Comparison of ENCODE assay signal across 8 mouse cellular contexts in genomic region chr14:14012383-14013251, GRCm38 (mm10). TPM values are rescaled to one million over a fixed set of nuclear protein-coding genes. Genes with fewer than 3 reads are reported as not detected.
DNase-seq lines count a peak whose midpoint lies in the region; ATAC-seq lines count a peak whose summit lies in the region.

No protein-coding gene starts in this region.

- H3K4me1 ChIP-seq in embryonic facial prominence, embryonic 11.5 days (ENCODE audit: control insufficient read depth, insufficient read depth, low read length) = no peaks in the 10 kb centered on the region
- peaks cover 13% of the 10 kb centered on the region for H3K4me1 ChIP-seq in limb, embryonic 10.5 days
- peaks cover 13% of the 10 kb centered on the region for H3K4me1 ChIP-seq in midbrain, embryonic 12.5 days

- peak; percentile 87 for DNase-seq in 3134 (ENCODE audit: extremely low read depth, insufficient read length, low spot score)
- peak; percentile 86 for DNase-seq in adrenal gland, postnatal 25 days
- peak; percentile 85 for DNase-seq in embryonic facial prominence, embryonic 11.5 days (ENCODE audit: low spot score)
- DNase-seq in heart, adult 11 months = peak; percentile 99
- peak; percentile 88 for DNase-seq in kidney, adult 11 months
- DNase-seq in limb, embryonic 10.5 days (ENCODE audit: low spot score) = peak; percentile 86
- peak; percentile 87 for DNase-seq in skeletal muscle tissue, adult 2 months (ENCODE audit: low read depth, low spot score)

- peak overlapping the region; percentile 83 for H3K4me3 ChIP-seq in embryonic facial prominence, embryonic 11.5 days (ENCODE audit: low read depth, low read length)
- H3K4me3 ChIP-seq in limb, embryonic 10.5 days = peak overlapping the region; percentile 84
- peak overlapping the region; percentile 71 for H3K4me3 ChIP-seq in midbrain, embryonic 12.5 days

- H3K4me2 ChIP-seq in embryonic facial prominence, embryonic 11.5 days (ENCODE audit: low read depth, low read length) = peak overlapping the region; percentile 83
- peak overlapping the region; percentile 87 for H3K4me2 ChIP-seq in midbrain, embryonic 12.5 days (replicated peaks)

- H3K27ac ChIP-seq in embryonic facial prominence, embryonic 11.5 days (replicated peaks; ENCODE audit: low read depth, low read length) = peak overlapping the region; percentile 97
- H3K27ac ChIP-seq in limb, embryonic 10.5 days = peak overlapping the region; percentile 98
- peak overlapping the region; percentile 98 for H3K27ac ChIP-seq in midbrain, embryonic 12.5 days (replicated peaks)

- H3K27me3 ChIP-seq in embryonic facial prominence, embryonic 11.5 days (ENCODE audit: control insufficient read depth, insufficient read depth, low read length) = no peaks in the 10 kb centered on the region
- H3K27me3 ChIP-seq in limb, embryonic 10.5 days (ENCODE audit: low read depth, poor library complexity, severe bottlenecking) = no peaks in the 10 kb centered on the region
- no peaks in the 10 kb centered on the region for H3K27me3 ChIP-seq in midbrain, embryonic 12.5 days

- ATAC-seq in embryonic facial prominence, embryonic 11.5 days (replicated peaks; ENCODE audit: insufficient number of reproducible peaks, low FRiP score, low TSS enrichment, low read depth) = peak; percentile 90
- peak; percentile 92 for ATAC-seq in midbrain, embryonic 12.5 days (ENCODE audit: low FRiP score, low read depth)

- H3K9ac ChIP-seq in embryonic facial prominence, embryonic 11.5 days (replicated peaks; ENCODE audit: low read length) = peak overlapping the region; percentile 97
- H3K9ac ChIP-seq in midbrain, embryonic 12.5 days (replicated peaks) = peak overlapping the region; percentile 96

- no peaks in the 10 kb centered on the region for H3K9me3 ChIP-seq in embryonic facial prominence, embryonic 11.5 days (replicated peaks; ENCODE audit: control insufficient read depth, low read length)
- H3K9me3 ChIP-seq in limb, embryonic 10.5 days (replicated peaks) = no peaks in the 10 kb centered on the region
- H3K9me3 ChIP-seq in midbrain, embryonic 12.5 days = no peaks in the 10 kb centered on the region

- 0% methylated on average over 66 of the region's 116 CpGs for WGBS in embryonic facial prominence, embryonic 11.5 days
- WGBS in limb, embryonic 10.5 days = 3% methylated on average over 105 of the region's 116 CpGs
- 0% methylated on average over 59 of the region's 116 CpGs for whole genome bisulfite sequencing in midbrain, embryonic 12.5 days

- no peaks in the 10 kb centered on the region for H3K36me3 ChIP-seq in embryonic facial prominence, embryonic 11.5 days (replicated peaks; ENCODE audit: control insufficient read depth, insufficient read depth, low read depth, low read length)
- peaks cover 11% of the 10 kb centered on the region for H3K36me3 ChIP-seq in limb, embryonic 10.5 days
- no peaks in the 10 kb centered on the region for H3K36me3 ChIP-seq in midbrain, embryonic 12.5 days

RNA-seq across cellular contexts. Expression of gene Thoc7, which starts 51.0 kb away (rescaled TPM):
- total RNA-seq in adrenal gland, postnatal 25 days (2021) = 105 and 129 TPM in 2 replicates
- 251 and 287 TPM in 2 replicates for polyA plus RNA-seq in embryonic facial prominence, embryonic 11.5 days (2014; fragmentation: Nextera tagmentation; extraction: Ambion mirVana)
- 220 and 221 TPM in 2 replicates for polyA plus RNA-seq in limb, embryonic 10.5 days (2016; fragmentation: Nextera tagmentation; extraction: Ambion mirVana)
- 201 and 207 TPM in 2 replicates for polyA plus RNA-seq in midbrain, embryonic 12.5 days (2016; fragmentation: Nextera tagmentation; extraction: Ambion mirVana)

RNA-seq across cellular contexts. Expression of gene Atxn7, which starts 51.4 kb away (rescaled TPM):
- 28.7 and 30.4 TPM in 2 replicates for total RNA-seq in adrenal gland, postnatal 25 days (2021)
- polyA plus RNA-seq in embryonic facial prominence, embryonic 11.5 days (2014; fragmentation: Nextera tagmentation; extraction: Ambion mirVana) = 3.4 and 3.7 TPM in 2 replicates
- 2.6 and 3.0 TPM in 2 replicates for polyA plus RNA-seq in limb, embryonic 10.5 days (2016; fragmentation: Nextera tagmentation; extraction: Ambion mirVana)
- polyA plus RNA-seq in midbrain, embryonic 12.5 days (2016; fragmentation: Nextera tagmentation; extraction: Ambion mirVana) = 5.4 and 6.6 TPM in 2 replicates

Comparison
In these comparisons a context has a peak if more than half of its experiments do, and no peak if none do; other contexts are left out.
1. Peak in every context shown above with its lines: DNase-seq, ATAC-seq, H3K4me3 ChIP-seq and H3K27ac ChIP-seq.